Mouse (Mus musculus) small intestine, adult 2 months (tissue): Measurements from ENCODE around the gene Lect2. TPM values are rescaled to one million over a fixed set of nuclear protein-coding genes. Genes with fewer than 3 reads are reported as not detected.

Experiments used
- H3K27ac ChIP-seq: fragments of 200-500 bp; 2 replicates; pipeline ENCODE4 v1.5.1; 2012; ENCODE audit warnings: low read depth, low read length, control low read depth, inconsistent platforms; ENCODE audit not compliant: insufficient read depth
- H3K27me3 ChIP-seq: fragments of 200-500 bp; 2 replicates; pipeline ENCODE4 v1.6.1; 2012; ENCODE audit warnings: mild to moderate bottlenecking, moderate library complexity, low read length, inconsistent platforms; ENCODE audit not compliant: control insufficient read depth, insufficient read depth
- H3K36me3 ChIP-seq: fragments of 200-500 bp; 2 replicates; pipeline ENCODE4 v1.6.1; 2012; ENCODE audit warnings: mild to moderate bottlenecking, low read length, control low read depth, inconsistent platforms; ENCODE audit not compliant: control insufficient read depth, insufficient read depth
- H3K4me1 ChIP-seq: fragments of 200-500 bp; 2 replicates; pipeline ENCODE4 v1.6.1; 2012; ENCODE audit warnings: low read length, inconsistent platforms, mixed read lengths; ENCODE audit not compliant: control insufficient read depth, insufficient read depth, insufficient read length
- H3K4me3 ChIP-seq: fragments of 200-500 bp; 2 replicates; pipeline ENCODE4 v1.5.1; 2012; ENCODE audit warnings: low read depth, mild to moderate bottlenecking, control low read depth, inconsistent platforms, low read length, moderate library complexity
- CTCF ChIP-seq: fragments of 200-500 bp; IDR thresholded peaks from 2 replicates; pipeline ENCODE4 v1.5.1; 2012; ENCODE audit warnings: low read depth, mild to moderate bottlenecking, control low read depth, inconsistent platforms, low read length, moderate library complexity, mixed read lengths; ENCODE audit not compliant: insufficient replicate concordance, insufficient read length; ENCODE audit errors: extremely low read depth
- POLR2A ChIP-seq: fragments of 200-500 bp; IDR thresholded peaks from 2 replicates; pipeline ENCODE4 v1.6.1; 2012; ENCODE audit warnings: low read depth, mild to moderate bottlenecking, control low read depth, inconsistent platforms, low read length, moderate library complexity
- WGBS: fragments of 180-500 bp; shearing (Covaris S2); methylation state at CpG from one replicate; pipeline ENCODE4 v1.1.7; 2018; 5-methylcytosine and 5-hydroxymethylcytosine counted together
- polyA plus RNA-seq: library from polyadenylated mRNA; depleted of rRNA; stranded (reverse); fragments of >200 nt; gene quantifications from 2 replicates; pipeline ENCODE4 v1.2.3, GENCODE M21; 2012

Gene Lect2
- polyA plus RNA-seq, 1 experiment, result 2.5 TPM

GRCm38 (mm10) chr13:56559841-56560370, 11.6 kb upstream of the Lect2 start:
- TF ChIP-seq CTCF, result no peak
- TF ChIP-seq POLR2A, result no peak
- Histone ChIP-seq H3K4me1 (peaks cover 15% of the 10 kb centered on the region), H3K27ac (no peak overlapping the region), H3K27me3 (no peaks in the 10 kb centered on the region), H3K36me3 (no peaks in the 10 kb centered on the region), H3K4me3 (no peak overlapping the region)
- 88% methylated on average over 6 of the region's 6 CpGs for WGBS

DNA sequence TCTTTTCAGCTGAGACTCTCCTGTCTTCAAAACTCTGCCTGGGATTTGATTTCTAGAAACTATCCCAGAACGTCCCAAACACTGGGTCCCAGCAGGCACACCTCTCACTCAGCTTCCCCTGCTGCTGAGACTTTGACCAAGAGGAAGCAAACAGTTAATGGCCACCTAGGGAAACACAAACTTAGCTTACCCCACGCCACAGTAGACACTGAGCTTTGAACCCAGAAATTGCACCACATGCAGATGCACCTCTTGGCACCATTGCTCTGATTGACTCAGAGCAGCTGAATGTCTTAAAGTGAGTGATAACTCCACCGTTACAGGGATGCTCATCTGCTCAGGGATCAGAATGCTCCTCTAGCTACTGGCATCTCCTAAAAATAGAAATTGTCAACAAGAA, 10.5 kb upstream of the Lect2 start:
- WGBS, result 18% methylated on average over 3 of the region's 3 CpGs

DNA sequence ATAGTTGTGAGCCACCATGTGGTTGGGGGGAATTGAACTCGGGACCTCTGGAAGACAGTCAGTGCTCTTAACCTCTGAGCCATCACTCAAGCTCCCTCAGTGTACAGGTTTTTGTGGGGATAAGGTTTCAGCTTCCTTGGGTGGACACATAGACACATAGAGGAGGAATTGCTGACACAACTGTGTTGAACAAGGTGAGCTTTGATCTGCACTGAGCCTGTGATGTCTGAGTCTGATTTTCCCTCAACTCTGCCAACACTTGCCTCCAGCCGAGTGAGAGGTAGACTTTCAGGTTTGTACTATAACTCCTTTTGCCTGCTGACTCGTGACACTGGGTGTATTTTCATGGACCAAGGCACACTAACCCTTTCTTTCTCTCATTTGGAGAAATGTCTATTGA, 8.4 kb upstream of the Lect2 start:
- Histone ChIP-seq H3K27me3 (no peaks in the 10 kb centered on the region), H3K4me1 (peaks cover 16% of the 10 kb centered on the region), H3K4me3 (no peak overlapping the region), H3K36me3 (no peaks in the 10 kb centered on the region), H3K27ac (no peak overlapping the region)
- TF ChIP-seq POLR2A, result no peak
- TF ChIP-seq CTCF, result no peak
- WGBS, result 54% methylated on average over 3 of the region's 3 CpGs

More for the DNA sequence above, 10.5 kb upstream of the Lect2 start:
- H3K4me1 ChIP-seq, result peaks cover 15% of the 10 kb centered on the region
- H3K27ac ChIP-seq, result no peak overlapping the region
- no peaks in the 10 kb centered on the region for H3K36me3 ChIP-seq
- TF ChIP-seq POLR2A (no peak), CTCF (no peak)
- H3K27me3 ChIP-seq, result no peaks in the 10 kb centered on the region
- H3K4me3 ChIP-seq, result no peak overlapping the region

DNA sequence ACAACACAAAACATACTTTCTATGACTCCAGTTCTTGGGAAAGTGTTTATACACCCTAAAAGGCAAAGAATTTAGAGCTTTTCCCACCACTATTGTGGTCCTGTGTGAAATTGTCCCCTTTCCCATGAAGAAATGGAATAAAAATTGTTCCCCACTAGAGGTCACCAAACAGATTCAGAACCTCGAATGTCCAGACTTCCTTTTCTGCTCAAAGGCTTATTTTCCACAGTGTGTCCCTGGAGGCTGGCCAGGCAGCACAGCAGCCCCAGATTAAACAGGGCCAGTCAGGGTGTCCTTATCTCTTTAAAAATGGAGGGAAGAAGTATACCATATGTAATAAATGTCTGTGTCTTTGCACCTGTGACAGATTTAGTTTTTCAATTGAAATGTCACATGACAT, 7.7 kb upstream of the Lect2 start:
- no peaks in the 10 kb centered on the region for H3K36me3 ChIP-seq
- no peak for TF ChIP-seq POLR2A
- no peak; the same call in 1 of the 2 replicates for TF ChIP-seq CTCF
- 2% methylated on average over 1 of the region's 1 CpGs for WGBS
- no peak overlapping the region for H3K27ac ChIP-seq
- no peaks in the 10 kb centered on the region for H3K27me3 ChIP-seq
- H3K4me1 ChIP-seq, result peaks cover 20% of the 10 kb centered on the region
- H3K4me3 ChIP-seq, result no peak overlapping the region

- no peaks in the 10 kb centered on the region for H3K36me3 ChIP-seq
- no peaks in the 10 kb centered on the region for H3K27me3 ChIP-seq
- H3K4me1 ChIP-seq, result peaks cover 30% of the 10 kb centered on the region
- H3K4me3 ChIP-seq, result no peak overlapping the region
- no peak overlapping the region for H3K27ac ChIP-seq
- TF ChIP-seq POLR2A (no peak), CTCF (no peak)
- 42% methylated on average over 2 of the region's 2 CpGs for WGBS
Measured at GRCm38 (mm10) chr13:56554409-56554808, 6.1 kb upstream of the Lect2 start.

GRCm38 (mm10) chr13:56553923-56554322, 5.6 kb upstream of the Lect2 start:
- Histone ChIP-seq H3K27me3 (no peaks in the 10 kb centered on the region), H3K4me3 (no peak overlapping the region), H3K4me1 (peaks cover 34% of the 10 kb centered on the region), H3K36me3 (no peaks in the 10 kb centered on the region), H3K27ac (no peak overlapping the region)
- TF ChIP-seq CTCF (no peak), POLR2A (no peak)
- 72% methylated on average over 2 of the region's 2 CpGs for WGBS

DNA sequence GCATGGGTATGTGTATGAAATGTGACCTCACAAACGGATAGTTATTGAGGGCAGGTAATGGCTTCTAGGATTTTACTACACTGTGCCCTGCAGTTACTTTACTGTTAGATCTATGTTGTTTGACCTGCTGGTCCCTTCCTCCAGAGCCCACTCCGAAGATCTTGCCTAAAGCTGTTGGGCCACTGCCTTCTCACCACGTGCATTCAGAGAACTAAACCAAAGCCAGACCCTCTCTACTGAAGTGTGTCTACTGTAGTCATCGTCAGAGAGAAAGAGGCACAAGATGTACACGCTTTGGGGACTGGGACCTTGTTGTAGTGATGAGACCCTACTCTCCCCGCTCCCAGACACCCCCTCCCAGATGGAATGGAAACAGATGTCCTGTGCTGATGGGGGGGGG, 3.4 kb upstream of the Lect2 start:
- peaks cover 35% of the 10 kb centered on the region; the same call in 1 of the 2 replicates for H3K4me1 ChIP-seq
- no peak overlapping the region for H3K27ac ChIP-seq
- no peaks in the 10 kb centered on the region for H3K27me3 ChIP-seq
- TF ChIP-seq POLR2A (no peak), CTCF (no peak)
- no peak overlapping the region for H3K4me3 ChIP-seq
- WGBS, result 78% methylated on average over 6 of the region's 6 CpGs
- H3K36me3 ChIP-seq, result no peaks in the 10 kb centered on the region
